Mouse (Mus musculus) small intestine, adult 2 months (tissue): ENCODE measurements around the gene Cd52.

Experiments
- CTCF ChIP-seq: fragments of 200-500 bp; IDR thresholded peaks from 2 replicates; pipeline ENCODE4 v1.5.1; 2012; ENCODE audit warnings: low read depth, mild to moderate bottlenecking, control low read depth, inconsistent platforms, low read length, moderate library complexity, mixed read lengths; ENCODE audit not compliant: insufficient replicate concordance, insufficient read length; ENCODE audit errors: extremely low read depth
- POLR2A ChIP-seq: fragments of 200-500 bp; IDR thresholded peaks from 2 replicates; pipeline ENCODE4 v1.6.1; 2012; ENCODE audit warnings: low read depth, mild to moderate bottlenecking, control low read depth, inconsistent platforms, low read length, moderate library complexity

DNA sequence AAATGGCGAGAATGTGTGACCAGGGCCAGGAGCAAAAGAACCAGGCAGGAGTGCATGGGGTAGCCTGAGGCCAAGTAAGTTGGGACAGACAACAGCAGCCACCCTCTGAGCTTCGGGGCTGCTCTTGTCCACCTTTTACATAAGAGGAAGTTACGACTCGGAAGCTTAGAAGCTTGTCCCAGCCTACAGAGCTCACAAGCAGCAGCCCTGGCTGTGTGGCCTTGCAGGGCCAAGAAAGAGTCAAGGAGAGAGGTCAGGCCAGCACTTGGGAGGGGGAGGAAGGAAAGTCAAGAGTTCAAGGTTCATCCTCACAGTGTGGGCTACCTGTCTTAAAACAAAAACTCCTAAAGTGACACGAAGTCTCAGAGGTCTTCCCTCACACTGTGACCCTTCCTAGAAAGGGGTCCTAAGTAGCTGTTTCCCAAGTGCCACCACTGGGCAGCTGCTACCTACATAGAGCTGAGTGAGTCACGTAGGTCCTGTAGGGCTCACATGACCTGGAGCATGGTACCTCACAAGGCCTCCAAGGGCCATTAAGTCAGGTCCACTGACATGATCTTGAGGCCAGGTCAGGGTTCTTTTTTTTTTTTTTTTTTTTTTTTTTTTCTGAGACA lies 25.4 kb upstream of the Cd52 start:
- TF ChIP-seq POLR2A: no peak; the same call in 1 of the 2 replicates
- no peak for TF ChIP-seq CTCF
